9 mouse cellular contexts compared by ENCODE assay signal in the genomic region with DNA sequence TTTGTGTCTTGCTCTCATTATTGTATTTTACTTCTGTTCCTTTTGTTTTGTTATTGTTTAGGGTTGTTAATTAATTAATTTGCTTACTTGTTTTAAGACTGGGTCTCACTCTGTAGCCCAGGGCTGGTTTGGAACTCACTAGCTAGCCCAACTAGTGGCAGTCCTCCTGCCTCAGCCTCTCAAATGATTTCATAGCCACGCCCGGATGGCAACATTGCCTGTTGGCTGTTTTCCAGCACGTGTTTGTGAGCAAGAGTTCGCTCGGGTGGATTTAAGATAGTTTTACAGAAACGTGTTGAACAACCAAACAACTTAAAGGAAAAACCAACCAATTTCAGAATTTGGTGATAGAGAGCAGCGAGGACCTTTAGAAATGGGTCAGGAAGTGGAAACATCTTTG. TPM values are rescaled to one million over a fixed set of nuclear protein-coding genes. Genes with fewer than 3 reads are reported as not detected.
A peak's percentile ranks its signal among the peaks of the same experiment; 100 is the strongest.
DNase-seq lines count a peak whose midpoint lies in the region; ATAC-seq and TF ChIP-seq lines count a peak whose summit lies in the region.
"Had no signal": no experiment of that assay in that cellular context is flagged by ENCODE, and none has a peak within 500 bp of the region (broad histone marks: within the 10 kb centered on the region; RNA-seq: fewer than 3 reads in every experiment).

No protein-coding gene starts in this region.

- no peaks in the 10 kb centered on the region for H3K27me3 ChIP-seq in kidney, postnatal 0 days (ENCODE audit: insufficient read depth, low read length)
- no peaks in the 10 kb centered on the region for H3K27me3 ChIP-seq in cerebellum, adult 2 months (ENCODE audit: control insufficient read depth, insufficient read depth, low read length)
- H3K27me3 ChIP-seq in heart, embryonic 16.5 days (ENCODE audit: control insufficient read depth, insufficient read depth, low read length) = no peaks in the 10 kb centered on the region
- H3K27me3 ChIP-seq in midbrain, embryonic 13.5 days = no peaks in the 10 kb centered on the region
- H3K27me3 ChIP-seq: Patski had no signal

- ATAC-seq in kidney, postnatal 0 days (replicated peaks; ENCODE audit: low FRiP score, low read depth) = no peak
- ATAC-seq in heart, embryonic 16.5 days (replicated peaks; ENCODE audit: extremely low read depth, insufficient read depth, low FRiP score) = no peak
- ATAC-seq in midbrain, embryonic 13.5 days = no peak

- no peak for DNase-seq in kidney, postnatal 0 days (ENCODE audit: low spot score)
- DNase-seq in kidney, adult 8-10 months = no peak
- peak; percentile 36 to 45 for DNase-seq in cerebellum, adult 2 months
- DNase-seq in right cerebral cortex, postnatal 25 days = no peak
- no peak for DNase-seq in natural killer cell, adult 2 months (ENCODE audit: low spot score in 2 of 2)
- DNase-seq in kidney, adult 9 months = no peak

- no peak for TF ChIP-seq CTCF in kidney, postnatal 0 days (IDR thresholded peaks at IDR 0.05; ENCODE audit: low read depth)
- no peak for TF ChIP-seq CTCF in cerebellum, adult 2 months (IDR thresholded peaks at IDR 0.05; ENCODE audit: borderline replicate concordance, insufficient read depth, low read depth, low read length)

- peak overlapping the region; percentile 94 for H3K4me2 ChIP-seq in kidney, postnatal 0 days (ENCODE audit: low read length)
- H3K4me2 ChIP-seq in heart, embryonic 16.5 days (ENCODE audit: low read depth, low read length) = peak overlapping the region; percentile 93
- H3K4me2 ChIP-seq in midbrain, embryonic 13.5 days (replicated peaks) = peak overlapping the region; percentile 88

- H3K4me1 ChIP-seq in kidney, postnatal 0 days (replicated peaks; ENCODE audit: insufficient read depth, low read length) = no peaks in the 10 kb centered on the region; the same call in 1 of the 2 replicates
- peaks cover 10% of the 10 kb centered on the region for H3K4me1 ChIP-seq in cerebellum, adult 2 months (ENCODE audit: control insufficient read depth, insufficient read depth, low read length)
- peaks cover 7% of the 10 kb centered on the region for H3K4me1 ChIP-seq in heart, embryonic 16.5 days (ENCODE audit: control insufficient read depth, insufficient read depth, low read length)
- peaks cover 18% of the 10 kb centered on the region for H3K4me1 ChIP-seq in midbrain, embryonic 13.5 days (replicated peaks)

- TF ChIP-seq POLR2A in cerebellum, adult 2 months (IDR thresholded peaks at IDR 0.05; ENCODE audit: borderline replicate concordance, insufficient read depth, low read length) = no peak

- 75% methylated on average over 7 of the region's 7 CpGs for WGBS in kidney, postnatal 0 days
- WGBS in cerebellum, adult 2 months = 47% methylated on average over 7 of the region's 7 CpGs
- 76% methylated on average over 7 of the region's 7 CpGs for WGBS in heart, embryonic 16.5 days
- 87% methylated on average over 7 of the region's 7 CpGs for WGBS in midbrain, embryonic 13.5 days

- peak overlapping the region; percentile 72 for H3K4me3 ChIP-seq in kidney, postnatal 0 days (replicated peaks; ENCODE audit: low read depth, low read length)
- H3K4me3 ChIP-seq in cerebellum, adult 2 months (replicated peaks; ENCODE audit: insufficient read depth, low read depth, low read length) = peak overlapping the region; percentile 96
- H3K4me3 ChIP-seq in heart, embryonic 16.5 days (ENCODE audit: low read length) = peak overlapping the region; percentile 68
- peak overlapping the region; percentile 76 for H3K4me3 ChIP-seq in midbrain, embryonic 13.5 days (replicated peaks)

- no peaks in the 10 kb centered on the region for H3K36me3 ChIP-seq in kidney, postnatal 0 days (ENCODE audit: insufficient read depth, low read length)
- H3K36me3 ChIP-seq in heart, embryonic 16.5 days (ENCODE audit: control insufficient read depth, insufficient read depth) = no peaks in the 10 kb centered on the region
- H3K36me3 ChIP-seq in midbrain, embryonic 13.5 days = no peaks in the 10 kb centered on the region

- H3K27ac ChIP-seq in kidney, postnatal 0 days = no peak overlapping the region
- no peak overlapping the region for H3K27ac ChIP-seq in cerebellum, adult 2 months (ENCODE audit: insufficient read depth, low read length)
- H3K27ac ChIP-seq in heart, embryonic 16.5 days (ENCODE audit: low read length) = no peak overlapping the region
- H3K27ac ChIP-seq in midbrain, embryonic 13.5 days = no peak overlapping the region

- H3K9me3 ChIP-seq in kidney, postnatal 0 days (replicated peaks; ENCODE audit: low read length) = no peaks in the 10 kb centered on the region
- no peaks in the 10 kb centered on the region for H3K9me3 ChIP-seq in heart, embryonic 16.5 days (replicated peaks; ENCODE audit: control insufficient read depth, low read length)
- H3K9me3 ChIP-seq in midbrain, embryonic 13.5 days = no peaks in the 10 kb centered on the region

- H3K9ac ChIP-seq in kidney, postnatal 0 days (ENCODE audit: low read depth, low read length) = peak overlapping the region; percentile 75; the same call in 1 of the 2 replicates
- no peak overlapping the region; the same call in 1 of the 2 replicates for H3K9ac ChIP-seq in heart, embryonic 16.5 days (ENCODE audit: low read length)
- no peak overlapping the region for H3K9ac ChIP-seq in midbrain, embryonic 13.5 days (replicated peaks)

RNA-seq across cellular contexts. Expression of a gene that starts 1.3 kb away (rescaled TPM):
- 53.7 and 54.4 TPM in 2 replicates for polyA plus RNA-seq in kidney, postnatal 0 days (2015; fragmentation: Nextera tagmentation; extraction: Ambion mirVana)
- polyA plus RNA-seq in cerebellum, adult 2 months (2012; rRNA removed) = 36.2 and 38.4 TPM in 2 replicates
- 40.6 and 43.5 TPM in 2 replicates for polyA plus RNA-seq in heart, embryonic 16.5 days (2015; fragmentation: Nextera tagmentation; extraction: Ambion mirVana)
- 29.2 and 30.0 TPM in 2 replicates for polyA plus RNA-seq in midbrain, embryonic 13.5 days (2015; fragmentation: Nextera tagmentation; extraction: Ambion mirVana)

Comparison
In these comparisons a context has a peak if more than half of its experiments do, and no peak if none do; other contexts are left out.
1. DNase-seq: peak in cerebellum, adult 2 months (2 of 2); none in kidney, postnatal 0 days (single experiment), kidney, adult 8-10 months (0 of 2), right cerebral cortex, postnatal 25 days (single experiment), natural killer cell, adult 2 months (0 of 2) and kidney, adult 9 months (single experiment).
2. Peak in every context shown above with its lines, with median percentiles within 50 percentile points of each other: H3K4me2 ChIP-seq and H3K4me3 ChIP-seq.